Mouse (Mus musculus) c-Kit-positive CD71-positive TER-119-negative erythroid progenitor cells, embryonic 14.5 days (primary cell): Measurements from ENCODE around the gene Slc35g3.

ENCODE experiments used
- DNase-seq: peaks from one replicate; pipeline ENCODE4 v3.0.0-alpha.2; 2013; ENCODE audit warnings: low read depth

Gene Slc35g3

DNA sequence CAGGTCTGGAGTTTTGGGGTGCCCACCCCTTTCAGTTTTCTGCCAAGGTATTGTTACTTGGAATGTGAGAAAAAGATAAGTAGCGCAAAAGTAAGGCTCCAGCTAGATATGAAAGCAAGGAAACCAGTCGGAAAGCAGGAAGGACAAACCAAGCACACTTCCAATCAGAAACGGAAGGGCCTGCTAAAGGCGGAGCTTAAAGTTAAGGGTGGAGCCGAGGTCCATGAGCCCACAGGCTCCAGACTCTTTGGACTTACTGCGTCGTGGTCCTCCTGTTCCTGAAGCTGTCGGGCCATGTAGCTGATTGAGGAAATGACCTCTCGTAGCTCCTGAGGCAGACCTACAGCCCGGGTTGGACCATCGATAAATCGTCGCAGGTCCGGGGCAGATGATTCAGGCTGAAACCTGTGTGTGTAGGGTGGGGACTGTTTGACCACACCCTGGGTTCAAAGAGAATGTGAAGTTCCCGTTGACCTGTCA, 23.1 kb upstream of the Slc35g3 start:
- peak; percentile 72 for DNase-seq

DNA sequence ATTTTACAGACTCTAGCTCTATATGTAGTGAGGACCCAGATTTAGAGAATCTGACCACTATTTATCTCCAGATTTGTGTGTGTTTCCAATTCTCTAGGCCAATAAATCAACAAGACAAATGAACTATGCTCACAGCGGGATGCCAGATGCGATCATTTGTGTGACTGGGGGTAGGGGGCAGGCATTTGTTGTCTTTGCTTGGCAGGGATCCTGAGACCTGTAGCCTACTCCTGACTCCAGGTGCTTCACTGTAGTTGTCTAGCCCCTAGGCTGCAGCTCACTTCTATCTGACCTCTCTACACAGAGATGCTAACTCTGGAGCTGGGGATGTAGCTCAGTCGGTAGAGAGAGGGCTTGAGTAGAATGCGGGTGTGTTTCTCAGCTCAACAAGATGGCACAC, 20.1 kb upstream of the Slc35g3 start:
- DNase-seq = no peak

DNA sequence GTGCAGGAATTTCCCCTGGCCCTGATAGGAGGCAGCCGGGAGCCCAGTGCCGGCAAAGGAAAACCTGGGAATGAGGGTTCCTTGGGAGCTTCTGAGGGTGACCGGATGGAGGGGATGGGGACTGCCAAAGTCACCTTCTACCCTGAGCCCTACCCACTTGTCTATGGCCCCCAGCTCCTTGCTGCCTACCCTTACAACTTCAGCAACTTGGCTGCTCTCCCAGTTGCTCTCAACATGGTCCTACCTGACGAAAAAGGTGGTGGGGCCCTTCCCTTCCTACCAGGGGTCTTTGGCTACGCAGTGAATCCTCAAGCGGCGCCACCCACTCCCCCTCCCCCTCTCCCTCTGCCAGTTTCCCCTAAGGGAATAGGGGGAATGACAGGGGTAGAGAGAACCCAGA, 17.2 kb upstream of the Slc35g3 start:
- no peak for DNase-seq

DNA sequence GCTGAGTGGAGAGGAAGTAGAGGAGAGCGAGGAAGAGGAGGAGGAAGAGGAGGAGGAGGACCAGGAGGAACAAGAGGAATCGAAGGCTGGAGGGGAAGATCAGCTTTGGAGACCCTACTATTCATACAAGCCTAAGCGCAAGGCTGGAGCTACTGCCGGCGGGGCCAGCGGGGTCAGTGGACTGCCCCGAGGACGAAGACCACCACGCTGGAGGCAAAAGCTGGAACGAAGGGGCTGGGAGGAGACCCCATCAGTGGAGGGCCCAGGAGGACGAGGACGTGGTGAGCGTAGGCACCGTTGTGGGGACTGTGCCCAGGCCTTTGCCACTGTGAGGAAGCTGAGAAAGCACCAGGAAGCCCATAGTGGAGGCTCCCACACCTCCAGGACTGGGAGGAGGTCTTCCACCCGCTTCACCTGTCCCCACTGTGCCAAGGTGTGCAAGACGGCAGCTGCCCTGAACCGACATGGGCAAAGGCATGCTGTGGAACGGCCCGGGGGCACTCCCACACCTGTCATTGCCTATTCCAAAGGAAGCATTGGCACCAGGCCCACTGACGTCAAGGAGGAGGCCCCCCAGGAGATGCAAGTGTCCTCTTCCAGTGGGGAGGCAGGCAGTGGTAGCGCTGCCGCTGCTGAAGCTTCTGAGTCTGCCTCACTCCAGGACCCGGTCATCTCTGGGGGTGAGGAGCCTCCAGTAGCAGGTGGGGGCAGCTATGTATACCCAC, 16.7 kb upstream of the Slc35g3 start:
- DNase-seq = no peak

DNA sequence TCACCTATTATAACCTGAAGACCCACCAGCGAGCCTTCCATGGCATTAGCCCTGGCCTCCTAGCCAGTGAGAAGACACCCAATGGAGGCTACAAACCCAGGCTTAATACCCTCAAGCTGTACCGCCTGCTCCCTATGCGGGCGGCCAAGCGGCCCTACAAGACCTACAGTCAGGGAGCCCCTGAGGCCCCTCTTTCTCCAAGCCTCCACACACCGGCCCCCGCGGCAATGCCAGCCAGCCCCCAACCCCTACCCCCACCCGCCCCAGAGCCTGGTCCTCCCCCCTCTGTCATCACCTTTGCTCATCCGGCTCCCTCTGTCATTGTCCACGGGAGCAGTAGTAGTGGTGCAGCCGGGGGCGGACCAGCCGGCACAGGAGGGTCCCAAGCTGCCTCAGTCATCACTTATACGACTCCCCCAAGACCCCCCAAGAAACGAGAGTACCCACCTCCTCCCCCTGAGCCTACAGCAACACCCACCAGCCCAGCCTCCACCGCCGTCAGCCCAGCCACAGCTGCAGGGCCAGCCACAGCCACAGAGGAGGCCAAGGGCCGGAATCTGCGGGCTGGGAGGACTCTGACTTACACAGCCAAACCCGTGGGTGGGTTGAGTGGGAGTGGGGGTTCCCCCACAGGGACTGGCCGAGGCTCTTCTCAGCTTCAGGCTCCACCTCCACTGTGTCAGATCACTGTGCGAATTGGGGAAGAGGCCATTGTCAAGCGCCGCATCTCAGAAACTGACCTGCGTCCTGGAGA, 15.9 kb upstream of the Slc35g3 start:
- DNase-seq = no peak

DNA sequence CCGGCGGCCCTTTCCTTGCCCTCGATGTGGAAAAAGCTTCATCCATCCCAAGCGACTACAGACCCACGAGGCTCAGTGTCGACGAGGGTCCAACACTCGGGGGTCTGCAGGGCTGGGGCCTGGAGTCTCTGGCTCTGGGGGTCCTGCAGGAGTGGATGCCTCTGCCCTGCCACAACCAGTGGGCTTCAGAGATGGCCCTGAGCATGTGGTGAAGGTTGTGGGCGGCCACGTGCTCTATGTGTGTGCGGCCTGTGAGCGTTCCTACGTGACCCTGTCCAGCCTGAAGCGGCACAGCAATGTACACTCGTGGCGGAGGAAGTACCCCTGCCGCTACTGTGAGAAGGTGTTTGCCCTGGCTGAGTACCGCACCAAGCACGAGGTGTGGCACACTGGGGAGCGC, 14.7 kb upstream of the Slc35g3 start:
- no peak for DNase-seq

DNA sequence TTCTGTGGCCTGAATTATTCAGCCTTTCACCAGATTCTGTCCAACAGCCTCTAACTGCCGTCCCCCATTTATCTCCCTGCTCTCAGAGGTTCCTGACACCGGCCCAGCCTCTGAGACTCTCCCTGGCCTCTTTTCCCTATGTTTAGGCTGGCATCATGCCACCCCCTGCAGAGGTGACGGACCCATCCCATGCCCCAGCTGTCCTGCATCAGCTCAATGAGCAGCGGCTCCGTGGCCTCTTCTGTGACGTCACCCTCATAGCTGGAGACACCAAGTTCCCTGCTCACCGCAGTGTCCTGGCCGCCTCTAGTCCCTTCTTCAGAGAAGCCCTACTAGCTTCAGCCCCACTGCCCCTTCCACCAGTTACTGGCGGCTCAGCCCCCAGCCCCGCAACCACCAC, 13.9 kb upstream of the Slc35g3 start:
- no peak for DNase-seq

DNA sequence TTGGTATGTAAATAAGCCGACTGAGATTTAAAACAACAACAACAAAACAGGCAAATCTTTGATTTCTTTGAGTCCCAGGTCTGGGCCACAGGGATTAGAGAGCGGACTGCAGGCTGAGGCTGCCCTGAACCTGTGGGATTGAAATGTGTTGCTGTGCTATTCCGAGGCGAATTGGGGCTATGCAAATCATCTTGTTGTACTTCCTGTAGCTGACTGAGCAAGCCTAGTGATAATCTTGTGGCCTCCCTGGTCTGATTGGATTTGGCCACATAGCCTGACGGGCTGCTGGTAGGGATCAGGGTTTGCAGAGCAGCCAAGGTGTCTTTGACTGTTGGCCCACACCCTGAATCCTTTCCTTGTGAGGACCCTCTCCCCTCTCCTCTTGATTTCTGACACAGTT, 13.2 kb upstream of the Slc35g3 start:
- no peak for DNase-seq

DNA sequence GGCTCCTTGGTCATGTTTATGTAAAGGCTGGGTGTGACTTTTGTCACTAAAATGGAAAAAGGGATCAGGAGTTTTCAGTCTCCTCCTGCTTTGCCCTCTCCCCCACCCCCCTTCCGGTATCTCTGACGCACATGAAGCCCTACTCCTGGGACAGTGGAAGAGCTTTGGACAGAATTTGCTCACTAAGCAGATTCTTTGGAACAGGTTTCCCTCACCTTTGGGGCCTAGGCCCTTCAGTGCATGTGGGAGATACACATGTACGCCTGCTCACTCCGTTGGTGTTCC, 5.8 kb upstream of the Slc35g3 start:
- no peak for DNase-seq

DNA sequence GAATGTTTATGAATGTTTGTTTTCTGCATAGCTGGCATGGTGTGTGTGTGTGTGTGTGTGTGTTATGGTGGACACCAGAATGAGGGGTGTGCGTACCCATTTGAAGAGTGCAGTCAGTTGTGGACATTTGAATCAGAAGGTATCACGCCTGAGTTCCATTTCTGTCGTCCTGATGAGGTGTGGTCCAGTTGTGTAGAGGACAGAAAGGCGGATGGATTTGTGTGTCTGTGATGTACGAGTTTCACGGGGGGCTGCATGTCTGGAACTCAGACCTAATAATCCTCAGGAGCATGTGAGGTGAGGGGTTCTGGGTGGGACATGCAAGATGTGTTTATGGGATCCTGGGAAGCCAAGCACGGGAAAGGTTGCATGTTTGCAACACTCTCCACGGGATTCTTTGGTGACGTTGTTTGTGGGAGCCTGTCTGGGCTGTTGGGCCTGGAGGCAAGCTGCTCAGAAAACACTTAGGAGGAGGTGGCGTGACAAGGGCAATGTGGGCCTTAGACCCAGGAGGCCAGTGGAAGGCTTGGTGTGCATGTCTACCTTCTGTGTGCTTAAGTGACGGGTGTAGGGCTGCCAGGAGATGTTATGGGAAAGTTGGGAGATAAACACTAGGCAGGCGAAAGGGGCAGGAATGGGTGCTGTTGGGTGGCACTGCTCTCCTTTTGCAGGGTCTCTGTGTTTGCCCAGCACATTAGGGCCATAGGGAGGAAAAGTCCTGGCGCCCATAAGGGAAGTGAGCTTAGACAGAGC, 5.3 kb upstream of the Slc35g3 start:
- no peak for DNase-seq

DNA sequence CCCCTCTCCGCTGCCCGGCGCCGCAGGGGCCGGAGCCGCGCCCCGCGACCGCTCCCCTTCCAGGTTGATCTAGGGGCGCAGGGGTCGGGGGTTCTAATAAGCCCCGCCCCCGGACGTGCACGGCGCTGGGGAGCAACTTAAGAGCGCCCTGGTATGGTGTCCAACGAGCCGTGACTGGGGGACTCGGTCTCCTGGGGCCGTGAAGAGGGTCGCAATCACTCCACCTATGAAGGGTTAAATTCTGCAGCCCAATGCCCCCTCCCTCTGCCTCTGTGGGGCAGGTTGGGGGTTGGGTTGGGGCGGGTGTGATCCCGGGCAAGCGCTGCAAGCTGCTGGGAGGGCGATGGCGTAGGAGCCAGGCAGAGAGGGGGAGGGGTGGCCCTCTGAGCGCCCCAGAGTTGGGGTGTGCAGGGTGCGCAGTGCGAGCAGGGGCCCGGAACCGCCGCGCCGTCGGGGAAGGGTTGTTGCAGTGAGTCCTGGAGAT, 4.4 kb upstream of the Slc35g3 start:
- DNase-seq = peak; percentile 45

DNA sequence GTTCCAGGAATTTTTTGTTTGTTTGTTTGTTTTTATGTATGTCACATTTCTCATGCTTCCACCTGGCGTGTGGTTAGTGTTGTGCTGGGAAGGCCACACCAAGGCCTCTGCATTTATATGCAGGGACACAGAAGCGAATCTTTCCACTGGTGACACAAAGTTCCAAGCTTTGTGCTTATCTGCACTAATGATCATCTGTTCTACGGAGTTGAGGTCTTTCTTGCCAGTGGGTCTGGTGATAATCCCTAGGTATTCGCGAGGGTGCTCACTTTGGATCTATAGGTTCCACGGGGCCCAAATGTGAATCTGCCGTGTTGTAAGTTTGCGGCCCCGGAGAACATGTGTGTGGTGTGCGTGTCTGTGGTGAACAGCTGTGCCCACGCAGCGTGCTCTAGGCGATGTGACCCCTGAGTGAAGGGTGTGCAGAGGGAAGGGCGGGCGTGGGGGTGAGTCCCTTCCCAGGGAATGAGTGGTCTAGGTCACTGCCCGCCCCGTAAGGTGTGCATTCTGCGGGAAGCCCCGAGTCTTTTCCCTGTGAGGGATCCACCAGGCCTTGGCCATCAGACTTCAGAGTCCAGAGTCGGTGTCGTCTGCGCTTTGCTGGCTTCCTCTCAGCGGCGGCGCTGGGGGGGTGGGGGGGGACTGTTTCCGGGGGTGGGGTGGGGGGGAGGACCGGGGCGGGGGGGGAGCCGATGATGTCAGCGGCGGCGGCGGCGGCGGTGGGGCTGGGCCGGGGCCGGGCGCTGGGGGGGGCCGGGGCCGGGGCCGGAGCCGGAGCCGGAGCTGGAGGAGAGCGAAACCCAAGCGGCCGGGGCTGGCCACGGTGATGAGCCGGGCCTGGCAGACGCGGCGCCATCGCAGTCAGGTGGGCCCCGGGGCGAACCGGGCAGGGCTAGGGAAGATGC, 3.7 kb upstream of the Slc35g3 start, which contains the start of gene Zbtb4:
TSS of gene Zbtb4 (plus strand) at position 692 of the 905 bp plus-strand sequence.
- DNase-seq = no peak

DNA sequence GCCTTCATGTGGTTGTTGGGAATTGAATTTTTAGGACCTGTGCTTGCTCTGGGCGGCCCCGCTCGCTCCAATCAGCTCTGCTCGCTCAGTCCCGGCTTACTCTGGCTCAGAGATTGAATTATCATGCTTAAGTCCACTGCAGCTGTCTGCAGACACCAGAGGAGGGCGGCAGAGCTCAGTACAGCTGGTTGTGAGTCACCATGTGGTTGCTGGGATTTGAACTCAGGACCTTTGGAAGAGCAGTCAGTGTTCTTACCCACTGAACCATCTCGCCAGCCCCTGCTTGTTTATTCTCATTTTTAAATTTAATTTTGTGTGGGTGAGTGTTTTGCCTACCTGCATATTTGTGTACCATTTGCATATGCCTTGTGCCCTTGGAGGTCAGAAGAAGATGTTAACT, 1.8 kb upstream of the Slc35g3 start:
- no peak for DNase-seq

DNA sequence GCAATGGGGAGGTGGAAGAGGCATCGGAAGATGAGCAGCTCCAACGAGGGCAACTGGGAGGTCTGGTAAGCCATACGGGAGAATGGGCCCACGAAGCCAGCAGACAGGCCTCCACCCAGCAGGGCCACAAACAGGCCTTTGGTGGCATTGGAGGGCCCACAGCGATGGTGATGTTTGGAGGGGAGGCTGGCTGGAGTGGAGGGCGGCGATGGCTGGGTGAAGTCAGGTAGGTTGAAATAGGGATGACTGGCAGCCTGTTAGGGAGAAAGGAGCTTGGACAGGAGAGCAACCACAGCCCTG, 917 bp downstream of the Slc35g3 start:
- DNase-seq = no peak

DNA sequence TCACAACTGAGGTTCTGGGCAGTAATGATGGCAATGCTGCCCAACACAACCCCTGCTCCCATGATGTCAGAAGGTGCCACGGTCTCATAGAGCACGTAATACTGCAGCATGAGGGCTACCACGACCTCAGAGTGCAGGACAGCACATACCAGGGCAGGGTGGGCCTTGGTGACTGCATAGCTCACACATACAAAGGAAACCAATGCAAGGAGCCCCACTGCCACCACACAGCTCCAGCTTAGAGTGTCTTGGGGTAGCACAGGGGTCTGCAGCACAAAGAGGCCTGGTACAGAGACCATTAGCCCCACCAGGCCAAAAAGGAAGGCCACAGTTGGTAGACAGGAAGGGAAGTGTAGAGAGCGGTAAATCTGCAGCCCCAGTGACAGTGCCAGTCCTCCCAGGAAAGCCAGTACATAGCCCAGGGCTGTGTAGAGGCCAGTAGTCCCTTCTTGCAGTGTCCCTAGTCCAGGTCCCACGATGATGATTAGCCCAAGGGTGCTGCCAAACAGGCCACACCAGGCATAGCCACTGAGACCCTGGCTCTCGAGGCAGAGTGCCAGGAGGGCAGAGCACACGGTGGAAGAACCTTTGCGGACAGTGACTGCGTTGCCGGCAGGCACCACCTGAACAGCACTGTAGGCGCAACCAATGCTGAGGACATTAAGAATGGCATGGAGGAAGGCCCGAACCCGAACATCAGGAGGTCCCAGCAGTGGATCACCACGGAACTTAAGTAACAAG, 1.4 kb downstream of the Slc35g3 start:
- no peak for DNase-seq

DNA sequence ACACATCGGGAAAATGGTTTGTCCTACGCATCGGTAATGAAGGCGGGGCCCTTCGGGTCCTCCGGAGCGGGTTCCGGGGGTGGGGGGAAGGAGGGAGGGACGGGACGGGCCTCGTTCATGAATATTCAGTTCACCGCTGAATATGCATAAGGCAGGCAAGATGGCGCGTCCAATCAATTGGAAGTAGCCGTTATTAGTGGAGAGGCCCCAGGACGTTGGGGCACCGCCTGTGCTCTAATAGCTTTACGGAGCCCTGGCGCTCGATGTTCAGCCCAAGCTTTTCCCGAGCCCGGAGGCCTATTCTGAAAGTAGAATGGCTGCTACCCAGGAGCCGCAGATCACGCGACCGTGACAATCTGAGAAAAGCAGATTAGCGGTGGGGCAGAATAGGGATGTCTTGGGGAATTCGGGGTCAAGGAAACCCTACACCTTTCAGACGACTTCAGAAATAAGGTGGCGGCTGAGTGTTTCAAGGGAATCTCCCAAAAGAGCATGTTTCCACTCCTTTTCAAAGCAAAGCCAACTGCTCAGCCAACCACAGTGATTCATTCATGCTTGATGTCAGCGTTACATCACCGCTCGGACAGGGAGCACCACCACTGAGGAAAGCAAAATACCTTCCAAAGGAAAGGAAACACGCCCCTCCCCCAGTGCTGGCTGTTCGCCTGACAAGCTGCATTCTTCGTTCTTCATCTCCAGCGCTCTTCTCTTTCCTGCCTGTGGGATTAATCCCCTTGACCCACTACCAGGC, 2.6 kb downstream of the Slc35g3 start:
- peak; percentile 53 for DNase-seq

DNA sequence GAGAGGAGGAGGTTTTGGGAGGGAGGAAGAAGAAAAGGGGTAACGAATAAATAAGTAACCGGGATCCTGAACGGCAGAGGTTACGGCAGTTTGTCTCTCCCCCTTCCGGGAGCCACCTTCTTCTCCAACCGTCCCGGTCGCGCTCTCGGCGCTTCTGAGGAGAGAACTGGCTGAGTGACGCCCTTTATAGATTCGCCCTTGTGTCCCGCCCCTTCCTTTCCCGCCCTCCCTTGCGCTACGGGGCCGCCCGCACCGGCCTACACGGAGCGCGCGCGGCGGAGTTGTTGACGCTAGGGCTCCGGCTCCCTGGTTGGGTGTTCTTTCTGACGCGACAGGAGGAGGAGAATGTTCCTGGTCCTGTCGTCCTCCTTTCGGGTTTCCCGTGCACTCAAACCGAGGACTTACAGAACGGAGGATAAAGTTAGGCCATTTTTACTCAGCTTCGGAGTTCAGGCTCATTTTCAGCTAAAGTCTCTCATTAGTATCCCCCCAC, 3.2 kb downstream of the Slc35g3 start, which contains the start of gene Polr2a:
TSS of gene Polr2a (minus strand) at position 160 of the 493 bp plus-strand sequence.
- DNase-seq = peak; percentile 91

DNA sequence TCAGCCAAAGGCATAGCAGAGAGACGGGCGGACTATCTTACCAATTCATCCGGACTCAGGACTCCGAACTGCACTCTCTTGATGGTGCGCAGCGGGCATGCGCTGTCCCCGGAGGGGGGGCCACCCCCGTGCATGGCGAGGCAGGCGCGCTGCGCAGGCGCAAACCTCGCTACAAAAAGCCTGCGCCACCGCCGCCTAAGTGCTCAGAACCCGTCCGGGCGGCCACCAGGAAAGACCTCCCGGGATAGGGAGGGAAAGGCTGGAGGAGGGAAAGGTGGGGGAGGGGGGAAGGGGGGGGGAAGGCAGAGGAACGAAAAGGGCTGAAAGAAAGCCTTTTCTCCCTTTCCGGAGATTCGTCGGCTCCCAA, 3.7 kb downstream of the Slc35g3 start:
- peak; percentile 89 for DNase-seq

DNA sequence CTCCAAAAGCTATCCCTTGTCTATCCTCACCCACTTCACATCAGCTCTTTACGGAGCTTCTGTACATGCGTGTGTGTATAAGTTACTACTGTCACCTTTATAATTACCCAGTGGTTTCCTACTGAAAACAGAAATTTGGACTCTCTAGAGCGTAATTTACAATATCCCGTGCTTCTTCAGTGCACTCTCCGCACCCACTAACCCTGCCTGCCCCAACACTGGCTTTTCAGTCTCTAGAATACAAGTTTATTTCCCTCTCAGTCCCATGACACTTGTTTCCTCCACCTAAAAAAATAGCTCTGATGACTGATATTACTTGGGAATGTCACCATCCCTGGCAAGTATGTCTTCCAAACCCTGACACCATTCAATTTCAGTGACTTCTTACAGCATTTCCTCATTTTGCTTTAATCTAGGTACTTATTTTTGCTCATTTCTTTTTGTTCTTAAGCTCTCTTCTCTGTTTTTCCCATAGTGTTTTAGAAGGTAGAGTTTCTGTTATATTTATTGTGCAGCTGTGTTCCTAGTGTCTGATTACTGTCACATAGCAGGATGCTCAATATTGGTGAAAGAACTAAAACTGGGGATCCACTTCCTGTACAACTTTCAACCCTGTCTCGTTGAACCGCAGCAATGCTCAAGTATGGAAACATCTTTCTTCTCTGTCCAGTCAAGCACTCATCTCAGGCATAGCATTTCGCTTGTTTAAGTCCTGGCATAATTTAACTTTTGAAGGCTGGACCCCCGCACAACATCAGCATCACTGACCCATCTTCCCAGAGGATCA, 4.3 kb downstream of the Slc35g3 start:
- DNase-seq = no peak
